Mouse (Mus musculus): ENCODE data around the gene G6pc2.

DNA sequence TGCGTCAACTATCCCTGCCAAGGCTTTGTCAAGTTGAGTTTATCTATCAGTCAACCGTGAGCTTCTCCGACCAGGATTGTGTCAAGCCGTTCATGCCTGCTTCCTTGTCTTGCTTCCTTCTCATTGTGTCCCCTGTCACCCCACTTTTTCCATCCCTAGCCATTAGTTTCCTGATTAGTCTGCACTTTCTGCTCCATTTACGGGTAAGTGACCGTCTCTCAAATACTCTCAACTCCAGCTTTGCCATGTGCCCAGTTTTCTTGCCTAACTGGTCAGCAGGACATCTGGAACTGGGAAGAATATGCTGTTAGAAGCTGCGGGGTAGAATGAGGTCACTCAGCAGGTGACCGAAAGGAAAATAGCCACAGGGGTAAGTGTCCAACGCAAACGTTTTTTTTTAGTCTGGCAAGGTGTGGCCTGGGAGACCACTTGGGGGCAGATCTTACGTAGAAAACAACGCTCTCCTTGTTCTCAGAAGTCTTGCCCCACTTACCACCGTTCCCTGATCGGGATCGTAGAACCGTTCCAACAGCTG is 37.4 kb downstream of the G6pc2 start:
- TF ChIP-seq CTCF (IDR thresholded peaks at IDR 0.05 in 2 of 3, conservative IDR thresholded peaks at IDR 0.05 in 1 of 3; ENCODE audit: control insufficient read depth in 1 of 3, insufficient read depth in 1 of 3, low read depth in 2 of 3, low read length in 3 of 3, poor library complexity in 1 of 3, severe bottlenecking in 1 of 3): no peak
- TF ChIP-seq GABPA (IDR thresholded peaks at IDR 0.05; ENCODE audit: low read depth, low read length): no peak
